Mouse (Mus musculus) liver, postnatal 0 days (tissue): ENCODE data around the gene Myrip. TPM values are rescaled to one million over a fixed set of nuclear protein-coding genes. Genes with fewer than 3 reads are reported as not detected.

ENCODE experiments used
- ATAC-seq: fragments of 200-750 bp; cut with Nextera tagmentation; 2 replicates; pipeline ENCODE4 v1.8.0; 2017; ENCODE audit warnings: mild to moderate bottlenecking, moderate library complexity
- DNase-seq: peaks from one replicate; pipeline ENCODE4 v3.0.0-alpha.2; 2016
- H3K27ac ChIP-seq: fragments of 300-500 bp; sonication (generic); 2 replicates; pipeline ENCODE4 v1.5.1; 2014; ENCODE audit warnings: antibody characterized with exemption, moderate library complexity, mild to moderate bottlenecking, low read depth
- H3K27me3 ChIP-seq: fragments of 300-500 bp; sonication (generic); 2 replicates; pipeline ENCODE4 v1.6.1; 2014; ENCODE audit warnings: low read length, control low read depth, mixed read lengths; ENCODE audit not compliant: insufficient read depth
- H3K36me3 ChIP-seq: fragments of 300-500 bp; sonication (generic); replicated peaks from 2 replicates; pipeline ENCODE4 v1.6.1; 2014; ENCODE audit warnings: mild to moderate bottlenecking, control low read depth, low read length, moderate library complexity, mixed read lengths; ENCODE audit not compliant: insufficient read depth
- H3K4me1 ChIP-seq: fragments of 300-500 bp; sonication (generic); 2 replicates; pipeline ENCODE4 v1.6.1; 2014; ENCODE audit warnings: antibody characterized with exemption, mild to moderate bottlenecking, control low read depth; ENCODE audit not compliant: insufficient read depth
- H3K4me2 ChIP-seq: fragments of 300-500 bp; sonication (generic); 2 replicates; pipeline ENCODE4 v1.6.1; 2014; ENCODE audit warnings: low read depth, mild to moderate bottlenecking, low read length, moderate library complexity, mixed read lengths
- H3K4me3 ChIP-seq: fragments of 300-500 bp; sonication (generic); 2 replicates; pipeline ENCODE4 v1.5.1; 2014; ENCODE audit warnings: low read depth, low read length
- H3K9ac ChIP-seq: fragments of 300-500 bp; sonication (generic); replicated peaks from 2 replicates; pipeline ENCODE4 v1.6.1; 2014; ENCODE audit warnings: mild to moderate bottlenecking, moderate library complexity
- H3K9me3 ChIP-seq: fragments of 300-500 bp; sonication (generic); 2 replicates; pipeline ENCODE4 v1.6.1; 2016; ENCODE audit warnings: mild to moderate bottlenecking, control low read depth, low read length, mixed read lengths
- CTCF ChIP-seq: sonication (generic); IDR thresholded peaks from 2 replicates; pipeline ENCODE4 v1.5.1; 2016; ENCODE audit warnings: antibody characterized with exemption, low read depth
- EP300 ChIP-seq: IDR thresholded peaks from 2 replicates; pipeline ENCODE4 v1.6.1; 2016; ENCODE audit warnings: antibody characterized with exemption, low read depth, mild to moderate bottlenecking
- WGBS: fragments of 180-500 bp; shearing (Covaris S2); extraction: QIAGEN DNeasy Blood & Tissue Kit; methylation state at CpG from one replicate; pipeline ENCODE4 v1.1.7; 2014; ENCODE audit not compliant: insufficient replicate concordance; 5-methylcytosine and 5-hydroxymethylcytosine counted together
- polyA plus RNA-seq: library from polyadenylated mRNA; unstranded; fragments of >200 nt; fragmentation: Nextera tagmentation; extraction: Ambion mirVana; gene quantifications from 2 replicates; pipeline ENCODE4 v1.2.1, GENCODE M21; 2015

The Myrip gene
- polyA plus RNA-seq, 1 experiment from 2014 or later = 0.09 TPM

DNA sequence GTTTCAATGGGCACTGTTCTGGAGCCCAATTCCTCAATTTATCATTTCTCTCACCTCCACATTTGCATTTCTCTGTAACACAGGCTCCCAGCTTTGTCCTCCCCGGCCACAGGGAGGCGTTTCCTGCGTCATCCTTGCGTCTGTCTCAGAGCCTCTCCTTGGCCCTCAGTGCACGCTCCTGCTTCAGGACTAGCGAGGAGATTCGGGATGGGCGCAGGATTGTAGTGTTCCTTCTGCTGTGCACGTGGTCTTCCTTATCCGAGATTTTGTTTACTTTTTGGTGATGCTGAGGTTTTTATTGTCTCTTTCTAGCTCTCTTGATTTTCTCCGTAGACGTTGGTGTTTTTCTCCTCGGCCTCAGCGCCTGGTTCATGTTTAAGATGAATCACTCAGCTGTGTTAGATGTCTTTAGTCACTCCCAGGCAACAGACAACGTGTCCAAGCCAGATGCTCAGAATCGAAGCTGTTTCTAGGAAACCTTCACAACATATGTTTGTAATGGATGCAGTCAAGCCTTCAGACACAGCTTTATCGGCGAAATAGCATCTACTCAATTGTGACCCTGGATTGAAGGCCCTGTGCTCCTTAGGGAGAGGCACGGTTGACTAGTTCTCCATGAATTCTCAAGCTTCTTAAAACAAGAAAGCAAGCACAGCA is 218.3 kb downstream of the Myrip start:
- Histone ChIP-seq H3K4me2 (no peak overlapping the region), H3K36me3 (no peaks in the 10 kb centered on the region), H3K9ac (no peak overlapping the region), H3K27me3 (no peaks in the 10 kb centered on the region), H3K4me3 (no peak overlapping the region), H3K27ac (no peak overlapping the region), H3K9me3 (no peaks in the 10 kb centered on the region), H3K4me1 (no peaks in the 10 kb centered on the region)
- 64% methylated on average over 19 of the region's 19 CpGs for WGBS
- no peak for TF ChIP-seq CTCF
- no peak for TF ChIP-seq EP300
- ATAC-seq = no peak
- no peak for DNase-seq

DNA sequence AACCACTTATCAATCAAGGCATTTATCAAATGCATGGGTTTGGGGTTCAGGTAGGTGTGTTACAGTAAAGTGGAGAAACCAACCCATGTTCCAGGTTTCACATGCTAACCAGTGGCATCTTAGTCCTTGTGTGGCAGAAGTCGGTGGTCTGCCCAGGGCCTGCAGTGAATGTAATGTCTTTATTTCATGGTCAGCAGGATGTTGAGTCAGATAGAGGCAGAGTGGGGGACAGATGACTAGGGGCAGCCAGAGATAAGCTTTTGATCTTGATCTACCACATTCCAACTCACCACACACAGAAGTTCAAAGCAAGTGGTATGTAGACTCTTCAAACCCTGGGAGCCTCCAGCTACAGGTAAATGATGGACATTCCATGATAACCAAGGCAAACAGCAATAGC is 219.8 kb downstream of the Myrip start:
- Histone ChIP-seq H3K4me2 (no peak overlapping the region), H3K9ac (no peak overlapping the region), H3K27me3 (no peaks in the 10 kb centered on the region), H3K36me3 (no peaks in the 10 kb centered on the region), H3K27ac (no peak overlapping the region), H3K4me3 (no peak overlapping the region), H3K4me1 (no peaks in the 10 kb centered on the region), H3K9me3 (no peaks in the 10 kb centered on the region)
- ATAC-seq (no peak), DNase-seq (no peak)
- WGBS = 74% methylated on average over 1 of the region's 1 CpGs
- TF ChIP-seq EP300 (no peak), CTCF (no peak)

Other genes with a start within 250 kb of the Myrip start
- 1.8 and 2.2 TPM in 2 replicates for gene Cx3cr1, start 231.6 kb upstream of the Myrip start, polyA plus RNA-seq
- not detected in 2 replicates for gene Ccr8, start 209.4 kb upstream of the Myrip start, polyA plus RNA-seq
- 44.8 and 48.9 TPM in 2 replicates for gene Slc25a38, start 191.1 kb upstream of the Myrip start, polyA plus RNA-seq
- 681 and 692 TPM in 2 replicates for gene Rpsa, start 173.8 kb upstream of the Myrip start, polyA plus RNA-seq
- gene Mobp, start 151.8 kb upstream of the Myrip start, polyA plus RNA-seq = not detected in 2 replicates
- gene Eif1b, start 190.7 kb downstream of the Myrip start, polyA plus RNA-seq = 50.0 and 50.4 TPM in 2 replicates
- 0.05 TPM in 1 of 2 replicates, not detected in the other for gene Entpd3, start 238.3 kb downstream of the Myrip start, polyA plus RNA-seq